Mouse (Mus musculus): ENCODE measurements around the gene Tmem87a.

DNA sequence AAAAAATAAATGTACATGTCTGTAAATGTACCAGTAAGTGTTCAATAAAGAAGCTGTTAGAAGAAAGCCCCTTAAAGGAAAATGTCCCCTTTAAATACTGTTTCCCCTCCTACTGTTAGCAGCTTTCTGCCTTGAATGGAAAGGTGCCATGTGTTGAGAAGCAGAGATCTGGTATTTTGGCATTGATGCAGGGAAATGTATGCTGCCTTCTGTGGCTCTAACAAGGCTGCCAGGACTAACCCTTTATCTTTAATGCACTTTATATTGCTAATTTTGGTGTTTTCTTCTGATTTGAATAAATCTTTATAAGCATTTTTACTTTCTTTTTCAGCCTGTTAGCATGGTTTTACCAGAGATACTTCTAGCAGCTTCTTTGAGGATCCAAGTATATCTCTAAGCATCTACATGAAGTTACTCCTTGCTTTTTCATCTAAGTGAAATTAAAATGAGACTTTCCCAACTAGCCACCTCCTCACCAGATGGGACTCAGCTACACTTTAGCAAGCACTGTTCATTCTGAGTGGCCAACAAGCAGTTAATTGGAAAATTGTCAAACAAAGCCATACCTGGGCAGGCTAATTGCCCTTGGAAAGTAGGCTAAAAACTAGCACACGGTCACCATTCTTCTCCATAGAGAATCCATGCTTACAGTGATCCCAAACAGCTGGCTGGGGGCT lies 11.0 kb upstream of the Tmem87a start:
- TF ChIP-seq BHLHE40 (IDR thresholded peaks at IDR 0.05; ENCODE audit: borderline replicate concordance, low read depth, low read length) (no peak), POLR2AphosphoS2 (IDR thresholded peaks at IDR 0.05; ENCODE audit: low read length) (no peak), E2F4 (IDR thresholded peaks at IDR 0.05; ENCODE audit: borderline replicate concordance, low read depth, low read length) (no peak), RCOR1 (IDR thresholded peaks at IDR 0.05; ENCODE audit: low read depth, low read length) (no peak), CTCF (IDR thresholded peaks at IDR 0.05 in 2 of 3, conservative IDR thresholded peaks at IDR 0.05 in 1 of 3; ENCODE audit: control insufficient read depth in 1 of 3, insufficient read depth in 1 of 3, low read depth in 2 of 3, low read length in 3 of 3, poor library complexity in 1 of 3, severe bottlenecking in 1 of 3) (no peak), EP300 (IDR thresholded peaks at IDR 0.05; ENCODE audit: low read depth in 1 of 2, low read length in 2 of 2) (no peak), MAX (IDR thresholded peaks at IDR 0.05; ENCODE audit: low read length) (no peak), MYC (IDR thresholded peaks at IDR 0.05; ENCODE audit: low read depth, low read length) (no peak), SMC3 (IDR thresholded peaks at IDR 0.05; ENCODE audit: low read depth, low read length) (no peak), TCF12 (IDR thresholded peaks at IDR 0.05; ENCODE audit: low read depth, low read length) (no peak), POLR2A (IDR thresholded peaks at IDR 0.05; ENCODE audit: control insufficient read depth in 1 of 2, insufficient read depth in 1 of 2, low read depth in 1 of 2, low read length in 2 of 2, poor library complexity in 1 of 2) (no peak), USF1 (IDR thresholded peaks at IDR 0.05; ENCODE audit: low read depth, low read length) (no peak)

All from MEL (cell line).